Mouse (Mus musculus) ES-E14 (cell line): Measurements from ENCODE around the gene Cldn11.

ENCODE experiments used
- HCFC1 ChIP-seq: IDR thresholded peaks from 2 replicates; pipeline ENCODE4 v1.6.1; 2012; ENCODE audit warnings: low read length, inconsistent platforms, borderline replicate concordance; ENCODE audit not compliant: insufficient read depth
- ZNF384 ChIP-seq: IDR thresholded peaks from 2 replicates; pipeline ENCODE4 v1.6.1; 2012; ENCODE audit warnings: low read depth, low read length, inconsistent platforms

- no peak for TF ChIP-seq ZNF384
- TF ChIP-seq HCFC1 = no peak
Observed at GRCm38 (mm10) chr3:31190342-31190741, 40.6 kb downstream of the Cldn11 start.
